Mouse (Mus musculus) lung, postnatal 36 days (tissue): ENCODE data around the gene Maml2.

Experiments used
- DNase-seq: peaks from one replicate; pipeline ENCODE4 v3.0.0; 2022; ENCODE audit warnings: mixed read lengths

Maml2 gene

DNA sequence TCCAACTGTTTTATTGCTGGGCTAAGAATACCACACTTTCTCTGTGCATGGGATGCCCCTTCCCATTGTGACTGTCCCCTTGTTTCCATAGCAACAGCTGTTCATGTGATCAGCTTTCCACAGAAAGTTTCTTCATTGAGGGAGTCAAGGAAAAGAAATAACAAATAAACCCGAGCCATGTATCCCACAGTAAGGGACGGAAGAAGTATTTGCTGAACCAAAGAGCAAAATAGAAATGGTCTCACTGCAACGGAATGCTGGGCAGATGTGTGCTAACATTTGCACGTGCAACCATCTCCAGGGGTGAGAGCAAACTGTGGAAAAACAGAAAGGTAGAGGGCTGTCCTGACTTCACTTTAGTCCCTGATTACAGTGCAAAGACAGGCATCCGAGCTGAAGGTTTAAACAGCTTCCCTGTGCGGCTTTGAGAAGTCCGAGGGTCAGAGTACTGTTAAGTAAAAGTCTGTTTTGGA lies 156.9 kb downstream of the Maml2 start:
- no peak for DNase-seq

DNA sequence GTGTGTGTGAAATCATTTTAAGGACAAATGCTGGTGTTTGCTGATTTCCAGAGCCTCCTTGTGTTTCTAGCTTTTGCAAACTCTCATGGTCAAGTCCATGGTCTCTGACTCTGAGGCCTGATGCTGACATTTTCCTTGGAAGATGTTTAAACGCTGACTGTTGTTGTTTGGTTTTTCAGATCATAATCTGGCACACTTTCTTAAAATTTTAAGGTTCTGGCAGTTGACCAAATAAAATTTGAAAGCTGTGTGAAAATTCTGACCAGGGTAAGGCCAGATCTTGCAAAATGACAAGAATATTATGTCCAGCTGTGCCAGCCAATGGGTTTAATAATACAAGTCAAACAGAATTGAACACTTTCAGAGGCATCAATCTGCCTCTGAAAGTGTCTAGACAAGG lies 157.5 kb downstream of the Maml2 start:
- DNase-seq, result no peak

DNA sequence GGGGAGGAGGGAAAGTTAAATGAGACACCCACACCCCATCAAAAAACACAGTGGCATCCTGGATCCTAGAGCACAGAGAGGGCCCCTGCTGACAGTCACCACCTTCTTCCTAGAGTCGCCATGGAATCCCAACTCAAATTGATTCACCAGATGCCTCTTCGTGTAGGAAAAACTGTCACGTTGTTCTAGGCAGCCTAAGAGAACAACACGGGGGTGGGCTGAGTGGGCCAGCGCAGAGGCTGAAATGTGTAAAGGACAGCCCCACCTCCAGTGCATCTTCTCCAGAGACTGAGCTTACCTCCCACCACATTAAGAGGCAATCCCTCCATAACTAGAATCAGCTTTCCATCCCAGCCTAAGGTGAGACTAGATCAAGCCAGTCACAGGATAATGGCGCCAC lies 160.0 kb downstream of the Maml2 start:
- DNase-seq, result no peak

DNA sequence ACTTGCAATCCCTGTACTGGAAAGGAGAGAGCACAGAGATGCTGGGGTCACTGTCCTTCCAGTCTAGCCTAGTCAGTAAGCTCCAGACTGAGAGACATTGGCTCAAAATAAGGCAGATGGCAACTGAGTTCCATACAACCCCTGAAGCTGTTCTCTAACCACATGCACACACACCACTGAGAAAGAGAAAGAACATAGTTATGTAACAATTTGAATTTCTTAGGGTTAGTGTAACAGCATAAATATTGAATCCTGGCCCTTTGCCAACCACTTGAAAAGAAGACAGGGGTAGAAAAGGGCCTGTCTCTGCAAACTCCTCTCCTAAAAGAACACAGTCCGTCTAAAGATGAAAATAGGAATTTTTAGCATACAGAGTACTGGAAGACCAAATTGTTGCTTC lies 161.6 kb downstream of the Maml2 start:
- DNase-seq, result peak; percentile 53

DNA sequence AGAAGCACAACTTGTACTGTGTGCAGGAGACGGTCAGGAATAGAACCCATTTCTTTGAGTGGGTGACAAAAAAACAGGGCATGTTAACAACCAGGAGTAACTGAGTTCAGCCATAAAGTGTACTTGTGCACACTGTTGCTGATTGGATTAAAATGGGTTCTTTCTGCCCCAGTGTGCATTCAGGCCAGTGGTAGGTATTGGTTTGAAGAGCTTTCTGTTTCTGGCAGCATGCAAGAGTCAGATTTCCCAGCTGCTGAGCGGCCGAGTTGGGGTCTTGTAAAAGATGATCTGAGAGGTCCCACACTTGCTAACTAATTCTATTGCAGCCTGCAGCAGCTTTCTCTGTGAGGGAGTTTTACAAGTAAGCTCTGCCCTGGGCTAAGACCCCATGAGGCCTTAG lies 162.3 kb downstream of the Maml2 start:
- DNase-seq, result no peak

DNA sequence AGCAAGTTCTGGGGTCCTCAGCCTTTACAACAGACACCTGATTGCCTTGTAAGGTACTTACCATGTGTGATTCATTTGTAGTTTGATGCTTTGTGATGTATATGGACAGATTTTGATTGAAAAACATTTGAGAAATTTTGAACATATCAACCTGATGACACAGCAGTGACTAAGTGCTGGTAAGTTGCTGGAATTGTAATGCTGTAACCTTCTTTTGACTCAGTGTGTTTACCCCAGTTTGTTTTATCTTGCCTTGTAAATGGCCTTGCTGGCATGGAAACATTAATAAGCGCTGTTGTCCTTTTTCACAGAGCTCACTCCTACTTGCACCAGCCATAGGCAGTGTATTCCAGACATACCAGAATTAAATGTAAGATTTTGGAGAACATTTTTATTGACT lies 163.2 kb downstream of the Maml2 start:
- no peak for DNase-seq

DNA sequence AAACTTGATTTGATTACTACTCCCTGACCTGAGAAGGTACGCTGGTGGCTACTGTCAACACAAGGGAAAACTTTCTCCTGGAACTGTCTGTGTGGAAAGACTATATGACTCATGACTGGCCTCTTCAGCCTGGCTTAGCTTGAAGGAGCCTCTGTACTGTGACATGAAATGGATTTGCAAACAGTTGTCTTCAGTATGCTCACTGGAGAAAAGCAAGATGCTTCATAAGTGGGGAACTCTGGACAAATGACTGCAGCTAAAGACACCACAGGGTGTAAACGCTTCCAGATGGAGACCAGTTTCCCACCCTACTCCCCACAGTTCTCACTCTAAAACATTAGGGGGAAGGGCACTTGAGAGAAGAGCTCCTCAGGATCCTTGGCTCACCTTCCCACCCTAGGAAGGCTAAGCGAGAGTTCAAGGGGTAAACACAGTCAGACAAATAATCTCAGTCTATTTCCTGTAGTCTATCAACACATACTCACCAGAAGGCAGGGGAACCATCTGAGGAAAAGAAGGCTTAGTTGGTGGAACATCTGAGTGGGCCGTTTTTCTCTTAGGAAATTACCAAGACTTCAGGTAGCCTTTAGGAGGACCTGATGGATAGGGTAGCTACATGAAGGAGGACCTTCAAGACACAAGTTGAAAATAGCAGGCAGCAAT lies 167.7 kb downstream of the Maml2 start:
- no peak for DNase-seq

DNA sequence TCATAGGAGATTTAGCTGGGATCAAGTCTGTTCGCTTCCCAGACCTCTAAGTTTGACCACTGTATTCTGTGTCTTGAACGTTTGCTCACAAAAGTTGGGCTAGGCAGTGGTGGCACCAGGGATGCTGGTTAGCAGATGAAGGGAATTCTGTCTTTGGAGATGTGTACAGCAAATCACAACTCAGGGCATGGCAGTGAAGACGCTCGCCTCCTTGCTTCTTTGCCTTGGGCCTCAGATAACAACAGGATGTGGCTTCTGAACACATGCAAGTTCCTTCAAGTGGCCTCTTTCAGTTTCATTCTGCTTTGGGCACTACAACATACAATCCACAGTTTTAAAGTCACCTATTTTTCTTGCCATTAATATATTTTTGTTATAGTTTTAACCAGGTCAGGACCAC lies 168.6 kb downstream of the Maml2 start:
- DNase-seq, result peak; percentile 68

DNA sequence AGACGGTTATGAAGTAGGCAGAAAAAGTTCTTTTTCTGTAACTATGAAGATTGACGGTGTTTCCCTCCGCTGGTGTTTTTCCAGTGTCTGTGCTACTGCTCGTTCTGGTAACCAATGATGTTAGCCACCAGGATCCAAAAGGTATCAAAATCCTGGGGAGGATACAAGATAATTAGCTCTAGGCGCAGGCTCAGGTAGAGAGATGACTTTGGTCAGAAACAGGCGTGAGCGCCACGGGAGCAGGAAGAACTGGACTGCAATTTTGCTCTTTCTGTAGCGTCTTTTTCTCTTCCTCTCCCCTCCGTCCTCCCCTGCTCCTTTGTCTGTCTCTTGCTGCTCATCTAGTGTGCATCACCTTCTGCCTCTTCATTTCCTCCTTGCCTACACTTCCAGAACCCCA lies 169.1 kb downstream of the Maml2 start:
- no peak for DNase-seq

DNA sequence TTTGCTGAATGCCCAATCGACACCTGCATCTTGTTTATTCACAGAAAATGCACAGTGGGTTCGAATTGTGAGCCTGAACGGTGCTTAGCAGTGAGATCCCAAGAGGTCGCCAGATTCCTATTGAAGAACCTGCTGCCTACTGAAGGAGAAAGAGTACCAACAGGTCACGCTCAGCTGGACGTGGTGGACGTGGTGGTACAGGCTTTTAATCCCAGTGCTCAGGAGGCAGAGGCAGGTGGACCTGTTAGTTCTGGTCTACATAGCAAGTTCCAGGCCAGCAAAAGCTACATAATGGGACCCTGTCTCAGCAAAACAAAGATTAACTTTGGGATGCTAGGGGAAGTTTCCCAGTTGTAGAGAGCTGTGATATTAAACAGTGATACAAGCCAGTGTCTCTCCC lies 170.0 kb downstream of the Maml2 start:
- no peak for DNase-seq

DNA sequence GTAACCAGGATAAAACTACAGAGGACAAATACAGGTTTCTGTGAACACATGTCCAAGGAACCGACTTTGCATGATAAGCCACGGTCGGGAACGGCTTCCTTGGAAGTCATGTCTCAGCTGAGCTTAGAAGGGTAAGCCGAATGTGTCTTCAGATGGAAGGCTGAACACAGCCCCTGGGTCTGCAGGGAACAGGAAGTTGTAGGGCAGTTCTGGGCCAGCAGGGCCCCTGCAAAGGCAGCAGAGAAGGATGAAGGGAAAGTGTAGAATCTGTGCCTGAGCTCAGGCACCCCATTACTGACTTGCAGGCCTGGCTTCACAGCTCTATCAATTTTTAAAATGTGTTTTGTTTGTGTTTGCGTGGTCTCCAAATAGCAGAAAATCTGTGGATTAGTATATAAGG lies 171.0 kb downstream of the Maml2 start:
- DNase-seq, result no peak

DNA sequence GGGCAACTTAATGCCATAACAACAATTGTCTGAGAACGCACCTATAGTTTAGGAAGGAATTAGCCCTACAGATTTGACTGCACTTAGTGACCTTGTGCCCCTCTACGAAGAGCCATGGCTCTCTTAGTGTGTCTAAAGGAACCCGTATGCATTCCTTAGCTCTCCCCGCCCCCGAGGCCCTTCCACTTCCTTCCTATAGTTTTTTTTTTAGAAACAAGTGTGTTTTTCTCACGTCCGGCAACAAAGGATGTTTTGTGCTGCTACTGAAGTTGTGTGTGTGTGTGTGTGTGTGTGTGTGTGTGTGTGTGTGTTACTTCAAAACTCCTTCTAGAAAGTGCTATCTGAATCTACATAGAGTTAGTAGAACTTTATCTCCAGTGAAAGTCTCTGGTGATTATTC lies 172.3 kb downstream of the Maml2 start:
- peak; percentile 69 for DNase-seq

DNA sequence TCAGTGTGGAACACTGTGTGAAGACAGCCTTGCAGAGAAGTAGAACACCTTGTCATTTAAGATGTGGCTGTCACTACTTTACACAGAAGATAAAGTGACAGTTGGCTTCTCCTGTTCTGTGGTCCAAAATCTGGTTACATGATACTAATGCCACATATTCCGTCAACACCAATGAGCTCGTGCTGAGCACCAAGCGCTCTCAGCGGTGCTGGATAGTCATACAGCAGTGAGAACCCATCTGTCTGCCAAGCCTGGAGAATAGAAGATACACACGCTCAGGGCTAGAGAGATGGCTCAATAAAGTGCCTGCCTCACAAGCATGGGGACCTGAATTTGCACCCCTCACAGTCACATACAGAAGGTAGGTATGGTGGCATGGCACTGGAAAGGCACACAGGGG lies 177.2 kb downstream of the Maml2 start:
- DNase-seq, result no peak

DNA sequence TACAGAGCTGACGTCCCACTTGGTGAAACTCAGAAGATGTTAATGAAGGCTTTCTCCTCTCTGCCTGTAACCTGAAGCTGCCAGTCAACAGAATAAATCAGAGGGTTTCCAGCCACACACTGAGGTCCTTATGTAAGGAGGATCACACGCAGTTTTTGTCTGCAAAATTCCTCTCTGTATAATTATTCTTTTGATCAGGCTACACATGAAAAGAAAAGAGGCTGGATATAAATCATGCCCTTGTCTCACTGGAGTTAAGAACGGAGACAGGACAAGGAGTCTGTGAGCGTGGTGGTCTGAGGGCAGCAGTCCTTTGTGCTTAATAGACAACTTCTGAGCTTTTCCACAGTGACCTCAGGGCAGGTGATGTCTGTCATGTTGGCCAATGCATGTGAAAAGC lies 181.5 kb downstream of the Maml2 start:
- no peak for DNase-seq

DNA sequence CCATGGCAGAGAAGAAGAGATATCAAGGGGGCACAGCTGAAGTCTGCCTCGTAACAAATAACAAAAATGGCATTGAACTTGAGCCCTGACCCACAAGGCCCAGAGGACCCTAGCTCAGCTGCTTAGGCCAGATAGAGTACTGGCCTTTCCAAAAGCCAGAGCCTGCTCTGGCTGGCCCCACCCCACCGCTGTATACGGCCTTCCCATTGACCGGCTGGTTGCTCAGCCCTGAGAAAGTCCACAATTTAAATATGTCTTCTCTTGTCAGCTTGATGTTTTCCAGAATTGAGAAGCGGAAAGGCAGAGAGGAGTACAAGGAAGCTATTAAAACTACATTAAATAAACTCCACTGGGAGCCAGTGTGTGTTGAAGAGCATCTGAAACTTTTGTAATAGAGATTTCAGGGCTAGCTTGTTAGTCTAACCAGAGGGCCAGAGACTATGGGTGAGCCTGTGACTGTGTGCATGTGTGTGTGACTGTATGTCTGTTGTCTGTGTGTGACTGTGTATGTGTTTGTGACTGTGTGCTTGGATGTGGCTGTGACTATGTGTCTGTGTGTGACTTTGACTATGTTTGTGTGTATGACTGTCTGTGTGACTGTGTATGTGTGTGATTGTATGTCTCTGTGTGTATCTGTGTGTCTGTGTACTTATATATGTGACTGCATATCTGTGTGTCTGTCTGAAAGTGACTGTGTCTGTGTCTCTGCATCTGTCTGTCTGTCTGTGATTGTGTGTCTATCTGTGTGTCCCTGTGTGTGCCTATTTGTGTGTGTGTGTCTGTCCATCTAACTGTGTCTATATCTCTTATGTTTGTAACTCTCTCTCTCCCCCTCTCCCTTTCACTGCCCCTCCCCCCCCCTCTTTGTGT lies 185.7 kb downstream of the Maml2 start:
- DNase-seq, result no peak

DNA sequence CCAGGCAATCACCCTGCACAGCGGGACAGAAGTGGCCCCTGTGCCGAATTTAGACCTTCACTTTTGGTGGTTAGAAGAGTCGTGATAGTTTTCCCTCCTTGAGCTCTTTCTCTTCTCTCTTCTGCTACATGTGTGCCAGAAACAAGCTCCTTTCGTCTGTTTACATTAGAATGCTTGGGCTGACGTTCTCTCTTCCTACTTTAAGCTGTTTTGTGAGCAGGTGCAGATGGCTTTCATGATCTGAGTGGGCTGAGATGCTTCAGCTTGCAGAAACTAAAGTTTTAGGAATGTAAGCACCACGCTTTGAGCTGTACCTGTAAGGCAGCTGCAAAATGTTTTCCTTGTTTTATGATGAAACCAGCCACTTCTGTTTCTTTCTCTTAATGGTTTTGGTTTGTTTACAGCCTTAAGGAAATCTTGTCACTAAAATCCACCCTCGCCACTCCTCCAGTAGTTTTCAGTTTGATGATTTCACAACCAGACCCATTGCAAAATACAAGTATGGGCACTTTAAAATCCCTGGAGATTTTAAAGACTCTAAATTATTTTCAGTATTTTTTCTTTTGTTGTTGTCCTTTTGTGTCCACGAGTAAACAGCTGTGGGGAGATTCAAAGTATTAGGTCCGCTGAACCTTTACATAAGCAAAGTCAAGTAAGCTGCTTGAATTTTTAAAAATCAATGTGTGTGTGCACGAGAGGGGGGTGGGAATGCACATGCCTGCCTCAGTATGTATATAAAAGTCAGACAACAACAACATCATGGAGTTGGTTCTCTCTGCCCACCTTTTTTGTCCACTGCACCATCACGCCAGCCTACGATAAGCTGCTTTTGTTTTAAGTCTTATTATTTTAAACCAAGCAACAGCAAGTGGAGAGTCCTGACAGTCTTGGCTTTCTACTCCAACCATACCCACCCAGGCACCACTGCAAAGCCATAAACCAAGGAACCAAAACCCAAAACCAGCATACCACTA lies 186.8 kb downstream of the Maml2 start:
- DNase-seq, result peak; percentile 66

DNA sequence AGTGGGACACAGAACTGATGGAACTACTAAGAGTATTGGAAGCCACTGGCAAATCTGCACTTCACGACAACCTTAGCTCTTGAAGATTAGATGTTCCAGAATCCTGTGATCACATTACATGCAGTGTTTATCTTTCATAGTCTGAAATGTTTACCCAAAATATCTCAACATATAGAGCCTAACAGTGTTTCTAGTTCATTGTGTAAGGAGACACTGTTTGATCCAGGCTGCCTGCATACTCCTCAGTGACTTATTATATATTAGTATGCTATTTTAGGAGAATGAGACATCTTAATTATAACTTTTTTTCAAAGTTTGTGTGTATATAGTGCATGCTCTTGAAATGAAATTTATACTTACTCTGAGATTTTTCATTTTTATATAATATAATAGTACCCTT lies 188.2 kb downstream of the Maml2 start:
- no peak for DNase-seq

DNA sequence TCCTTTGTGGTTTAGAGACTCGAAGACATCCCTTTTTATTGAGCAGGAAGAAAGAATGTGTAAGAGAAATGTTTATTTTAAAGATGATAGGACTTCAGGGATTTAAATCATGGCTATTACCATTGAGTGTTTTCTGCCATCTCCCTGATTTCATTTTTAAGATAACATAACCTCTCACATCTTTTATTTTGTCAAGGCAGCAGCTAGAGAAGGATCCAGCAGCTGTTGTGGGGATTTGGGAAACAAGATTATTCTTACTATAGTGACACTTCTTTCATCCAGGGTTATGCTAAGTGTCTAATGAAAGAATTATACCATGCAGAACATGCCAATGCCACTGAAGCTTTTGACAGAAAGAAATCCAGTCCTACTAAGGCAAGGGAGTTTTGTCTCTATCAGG lies 193.3 kb downstream of the Maml2 start:
- no peak for DNase-seq

DNA sequence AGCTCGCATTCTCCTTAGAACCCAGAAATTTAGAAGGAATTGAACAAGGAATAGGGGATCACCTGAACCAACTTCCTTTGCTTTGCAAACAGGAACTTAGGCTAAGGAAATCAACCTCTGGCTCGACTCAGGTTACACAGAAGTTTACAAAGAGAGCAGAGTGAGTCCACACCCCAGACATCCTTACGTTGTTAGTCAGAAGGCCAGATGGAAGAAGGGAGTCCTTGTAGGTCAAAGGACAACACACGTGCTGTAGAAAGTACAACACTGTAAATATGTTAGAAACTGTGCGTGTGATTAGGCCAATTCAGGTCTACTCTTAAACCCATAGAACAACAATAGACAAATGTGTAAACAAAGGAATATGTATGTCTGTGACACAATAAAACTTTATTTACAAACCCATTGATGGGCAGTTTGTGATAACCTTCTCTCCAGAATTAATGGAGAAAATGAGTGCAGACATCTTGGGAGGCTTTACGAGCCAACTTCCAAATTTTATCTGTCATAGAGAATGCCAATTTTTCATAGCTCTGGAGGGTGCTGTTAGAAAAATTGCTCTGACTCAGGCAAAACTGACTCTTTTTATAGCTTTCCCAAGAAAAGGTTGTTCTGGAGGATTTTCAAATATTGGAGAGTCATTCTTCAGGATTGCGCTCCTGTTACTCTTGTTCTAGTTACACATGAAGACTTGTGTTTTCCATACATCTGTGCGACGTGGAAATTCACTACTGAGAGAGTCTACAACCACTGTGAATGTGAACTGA lies 194.3 kb downstream of the Maml2 start:
- DNase-seq, result no peak

DNA sequence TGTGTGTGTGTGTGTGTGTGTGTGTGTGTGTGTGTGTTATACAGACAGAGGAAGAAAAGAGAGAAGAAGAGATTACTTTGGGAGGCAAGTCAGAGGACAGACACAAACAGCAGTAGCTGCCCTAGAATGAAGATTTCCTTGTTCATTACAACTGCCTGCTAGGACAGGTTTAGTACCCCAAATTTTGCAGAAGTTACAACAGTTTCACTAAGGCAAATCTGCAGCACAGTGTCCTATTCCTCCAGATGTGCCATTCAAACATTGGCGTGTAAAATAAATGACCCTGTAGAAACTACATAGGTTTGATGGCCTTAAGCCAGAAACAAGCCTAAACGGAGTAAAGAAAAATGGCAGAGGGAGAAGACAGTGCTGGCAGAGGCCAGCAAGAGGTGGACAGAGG lies 195.1 kb downstream of the Maml2 start:
- DNase-seq, result no peak

DNA sequence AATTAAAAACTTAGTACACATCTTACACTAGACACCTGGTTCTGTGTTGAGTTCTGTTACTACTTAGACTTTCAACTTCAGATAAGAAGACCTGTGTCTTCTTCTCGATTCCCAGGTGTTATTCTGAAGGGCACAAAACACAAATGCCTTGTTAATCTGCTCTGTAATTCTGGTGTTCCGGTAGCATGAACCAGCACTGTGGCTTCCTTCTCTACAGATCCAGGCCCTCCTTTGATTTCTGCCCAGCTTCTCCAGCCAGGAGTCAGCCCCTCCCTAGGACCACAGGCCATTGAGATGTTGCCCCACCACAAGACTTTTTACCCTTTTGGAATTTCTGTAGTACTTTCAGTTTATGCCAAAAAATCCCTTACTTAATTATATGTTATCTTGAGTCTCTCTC lies 196.0 kb downstream of the Maml2 start:
- DNase-seq, result no peak

DNA sequence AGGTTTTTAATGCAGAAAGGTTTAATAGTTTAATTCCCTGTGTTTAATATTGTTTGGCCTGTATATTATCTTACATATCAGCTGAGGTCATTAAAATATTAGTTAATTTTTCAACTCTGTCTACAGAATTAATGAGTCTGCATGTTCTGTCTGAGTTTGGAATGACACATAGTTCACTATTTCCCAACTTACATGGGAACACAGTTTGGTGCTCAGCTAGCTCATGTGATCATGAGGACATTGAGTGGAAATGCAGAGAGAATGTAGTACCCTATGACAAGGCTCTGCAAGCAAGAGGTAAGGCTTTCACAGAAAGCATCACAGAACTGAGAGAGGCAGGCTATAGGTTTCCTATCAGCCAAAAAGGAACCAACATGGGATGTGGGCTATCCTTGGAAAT lies 197.8 kb downstream of the Maml2 start:
- DNase-seq, result no peak

DNA sequence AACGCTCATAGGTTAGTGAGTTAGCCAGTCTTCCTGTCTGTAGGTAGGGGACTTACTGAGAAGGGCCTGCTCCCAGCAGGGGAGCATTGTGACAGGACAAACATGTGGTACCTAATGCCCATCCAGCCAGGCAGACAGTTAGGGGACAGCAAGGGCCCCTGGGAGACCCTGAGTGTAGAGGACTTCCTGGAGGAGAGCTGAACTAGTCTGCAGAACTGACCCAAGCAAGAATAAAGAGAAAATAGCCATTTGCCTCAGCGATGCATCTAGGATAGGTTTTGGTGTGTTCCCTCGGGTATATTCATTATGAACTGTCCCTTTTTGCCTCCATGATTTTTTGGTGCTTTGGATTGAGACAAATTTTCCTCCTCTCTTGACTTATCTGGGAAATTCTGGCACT lies 199.3 kb downstream of the Maml2 start:
- DNase-seq, result no peak
